Comparison of ENCODE assay signal across 8 mouse cellular contexts in genomic region chr6:134829786-134830700, GRCm38 (mm10). TPM values are rescaled to one million over a fixed set of nuclear protein-coding genes. Genes with fewer than 3 reads are reported as not detected.
DNase-seq lines count a peak whose midpoint lies in the region; ATAC-seq lines count a peak whose summit lies in the region.

Crebl2 (plus strand) TSS chr6:134830154.

- H3K9ac ChIP-seq in hindbrain, embryonic 16.5 days (ENCODE audit: low read depth, low read length): peak within 1 kb of the TSS; percentile 84

- H3K27ac ChIP-seq in hindbrain, embryonic 16.5 days (ENCODE audit: low read depth, low read length): peak within 1 kb of the TSS; percentile 90
- H3K27ac ChIP-seq in macrophage: peak within 1 kb of the TSS; percentile 64

- H3K36me3 ChIP-seq in hindbrain, embryonic 16.5 days (ENCODE audit: control insufficient read depth, insufficient read depth, low read length): no peaks in the 10 kb centered on the region
- no peaks in the 10 kb centered on the region for H3K36me3 ChIP-seq in macrophage (ENCODE audit: inconsistent target)

- H3K27me3 ChIP-seq in hindbrain, embryonic 16.5 days (replicated peaks; ENCODE audit: control insufficient read depth, insufficient read depth, low read length): no peaks in the 10 kb centered on the region

- WGBS in hindbrain, embryonic 16.5 days: under 1% methylated on average over 52 of the region's 58 CpGs
- WGBS in macrophage (ENCODE audit: missing documents): under 1% methylated on average over 45 of the region's 58 CpGs

- ATAC-seq in hindbrain, embryonic 16.5 days: peak; percentile 98

- DNase-seq in WW6 (ENCODE audit: low read depth, low spot score): peak; percentile 98
- DNase-seq in cerebellum, postnatal 4 days (ENCODE audit: low spot score in 2 of 2): peak; percentile 97 to 100
- peak; percentile 100 for DNase-seq in gastrocnemius, adult 18-20 months (ENCODE audit: low spot score)
- DNase-seq in left cerebral cortex, adult 18-20 months (ENCODE audit: low spot score in 2 of 2): peak; percentile 99
- peak; percentile 99 for DNase-seq in right cerebral cortex, adult 18-20 months
- DNase-seq in urinary bladder, postnatal 10 days (ENCODE audit: low spot score): peak; percentile 99

- H3K4me2 ChIP-seq in hindbrain, embryonic 16.5 days (ENCODE audit: low read length): peak within 1 kb of the TSS; percentile 79

- H3K4me3 ChIP-seq in hindbrain, embryonic 16.5 days (ENCODE audit: low read length): peak within 1 kb of the TSS; percentile 77
- H3K4me3 ChIP-seq in macrophage (ENCODE audit: inconsistent target): peak within 1 kb of the TSS; percentile 69

- no peaks in the 10 kb centered on the region for H3K9me3 ChIP-seq in hindbrain, embryonic 16.5 days (ENCODE audit: control insufficient read depth, low read length)

- H3K79me2 ChIP-seq in macrophage (ENCODE audit: inconsistent target): no peaks in the 10 kb centered on the region

- peaks cover 9% of the 10 kb centered on the region for H3K4me1 ChIP-seq in hindbrain, embryonic 16.5 days (ENCODE audit: control insufficient read depth, insufficient read depth, low read depth, low read length)

RNA-seq across cellular contexts. Expression of gene Crebl2, which starts in this region (rescaled TPM):
- 10 to 100 TPM; 12.4 to 14.2 TPM for total RNA-seq in gastrocnemius, adult 18-20 months (2021)
- 3.0 and 3.9 TPM in 2 replicates for polyA plus RNA-seq in hindbrain, embryonic 16.5 days (2015; fragmentation: Nextera tagmentation; extraction: Ambion mirVana)
- 10 to 100 TPM; 51.8 TPM for total RNA-seq in left cerebral cortex, adult 18-20 months (2021)
- total RNA-seq in macrophage (2018; cell fraction: chromatin; rRNA removed): 10 to 100 TPM in 25 of 26 experiments, 1 to 10 TPM in 1; 7.4 to 58.3 (median 19.8) TPM
- 10 to 100 TPM in 10 of 26 experiments, 1 to 10 TPM in 16; 6.8 to 14.6 (median 9.1) TPM for total RNA-seq in macrophage (2018; cell fraction: cytosol; rRNA removed)
- 10 to 100 TPM; 10.7 to 53.8 (median 14.3) TPM for total RNA-seq in macrophage (2018; cell fraction: nucleus; rRNA removed)
- polyA plus RNA-seq in macrophage (2018): 5.8 to 10.2 TPM (median 8.3 TPM) in 3 replicates

Comparison
In these comparisons a context has a peak if more than half of its experiments do, and no peak if none do; other contexts are left out.
1. Peak in every context shown above with its lines: DNase-seq, ATAC-seq, H3K4me3 ChIP-seq and H3K27ac ChIP-seq.